Mouse (Mus musculus): ENCODE measurements at regions not wholly inside any gene's neighbourhood (a gene's known extent, or its start where the extent isn't known, plus 50 kb on each side); places are given as distances from the start of the nearest gene placed in this dataset.

DNA sequence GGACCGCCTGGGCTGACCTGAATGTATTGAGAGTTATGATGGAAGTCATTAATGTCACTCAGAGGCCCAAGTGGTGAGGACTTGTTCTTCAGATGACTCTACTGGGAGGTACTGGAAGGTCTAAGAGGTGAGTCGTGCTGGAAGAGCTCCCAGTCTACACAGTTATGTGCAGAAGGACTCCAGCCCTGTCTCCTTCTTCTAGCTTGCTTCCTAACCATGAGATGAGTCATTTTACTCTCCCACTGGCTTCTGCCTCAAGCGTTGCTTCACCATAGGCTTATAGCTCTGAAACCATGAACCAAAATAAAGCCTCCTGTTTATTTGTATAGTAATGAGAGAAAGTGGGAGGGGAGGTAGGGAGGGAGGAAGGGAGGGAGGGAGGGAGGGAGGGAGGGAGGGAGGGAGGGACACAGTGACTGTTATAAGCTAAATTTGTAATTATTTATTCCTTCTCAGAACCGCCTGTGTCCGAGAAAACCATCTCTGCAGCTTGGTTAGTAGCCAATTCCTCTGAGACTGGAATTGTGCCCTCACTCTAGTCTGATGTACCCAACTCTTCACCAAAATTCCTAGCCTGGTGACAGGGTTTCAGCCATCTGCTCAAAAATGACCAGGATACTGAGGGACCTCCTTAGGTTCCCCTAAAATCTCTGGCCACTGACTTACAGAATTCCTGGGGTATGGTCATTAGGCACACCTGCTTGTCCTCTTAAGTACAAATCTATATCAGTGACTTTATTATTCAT, 211.6 kb upstream of the Atp2b1 start:
- H3K9ac ChIP-seq: no peak overlapping the region
- no peak for TF ChIP-seq CTCF (IDR thresholded peaks at IDR 0.05; ENCODE audit: low read depth)
- no peaks in the 10 kb centered on the region for H3K4me1 ChIP-seq (ENCODE audit: insufficient read depth)
- no peak for ATAC-seq (ENCODE audit: insufficient read depth)
- no peak overlapping the region for H3K4me3 ChIP-seq (ENCODE audit: low read depth, low read length)
- WGBS: 75% methylated on average over 5 of the region's 5 CpGs
- no peaks in the 10 kb centered on the region for H3K36me3 ChIP-seq (ENCODE audit: insufficient read depth)
- H3K27me3 ChIP-seq (ENCODE audit: insufficient read depth, low read length): no peaks in the 10 kb centered on the region
- no peak overlapping the region for H3K27ac ChIP-seq (ENCODE audit: low read depth)
- no peak overlapping the region for H3K4me2 ChIP-seq
- H3K9me3 ChIP-seq (ENCODE audit: low read depth, low read length): no peaks in the 10 kb centered on the region
- DNase-seq: no peak

DNA sequence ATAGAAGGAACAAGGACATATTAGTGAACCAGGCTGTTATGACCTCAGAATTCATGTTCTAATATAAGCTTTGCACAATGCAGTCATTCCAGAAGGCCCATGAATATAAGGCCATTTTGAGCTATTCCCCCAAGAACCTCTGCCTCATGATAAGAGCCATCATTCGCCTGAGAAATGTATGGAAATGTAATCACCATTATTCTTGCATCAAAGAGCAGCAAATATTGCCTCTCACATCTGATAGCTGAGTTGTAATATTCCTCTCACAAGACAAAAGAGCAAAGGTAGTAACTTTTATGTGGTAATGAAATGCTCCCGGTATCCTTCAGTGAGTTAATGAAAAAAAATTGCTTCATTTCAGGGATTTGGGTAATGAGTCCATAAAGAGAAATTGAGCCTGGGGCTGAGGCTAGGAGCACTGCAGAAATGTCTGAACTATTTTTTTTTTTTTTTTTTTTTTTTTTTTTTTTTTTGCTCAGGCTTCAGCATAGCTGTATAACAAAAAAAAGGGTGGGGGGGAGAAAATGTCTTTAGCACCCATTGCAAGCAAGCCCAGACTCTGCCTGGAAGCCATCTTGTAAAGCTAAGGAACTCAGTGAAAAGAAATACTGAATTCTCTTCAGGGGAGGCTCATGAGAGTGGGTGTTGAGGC, 210.4 kb upstream of the Atp2b1 start:
- Histone ChIP-seq H3K4me3 (ENCODE audit: low read depth, low read length) (no peak overlapping the region), H3K9ac (no peak overlapping the region), H3K27me3 (ENCODE audit: insufficient read depth, low read length) (no peaks in the 10 kb centered on the region), H3K27ac (ENCODE audit: low read depth) (no peak overlapping the region), H3K9me3 (ENCODE audit: low read depth, low read length) (no peaks in the 10 kb centered on the region), H3K4me2 (no peak overlapping the region), H3K36me3 (ENCODE audit: insufficient read depth) (no peaks in the 10 kb centered on the region), H3K4me1 (ENCODE audit: insufficient read depth) (no peaks in the 10 kb centered on the region)
- TF ChIP-seq CTCF (IDR thresholded peaks at IDR 0.05; ENCODE audit: low read depth): no peak
- DNase-seq (no peak), ATAC-seq (ENCODE audit: insufficient read depth) (no peak)
- WGBS: 83% methylated on average over 2 of the region's 2 CpGs

DNA sequence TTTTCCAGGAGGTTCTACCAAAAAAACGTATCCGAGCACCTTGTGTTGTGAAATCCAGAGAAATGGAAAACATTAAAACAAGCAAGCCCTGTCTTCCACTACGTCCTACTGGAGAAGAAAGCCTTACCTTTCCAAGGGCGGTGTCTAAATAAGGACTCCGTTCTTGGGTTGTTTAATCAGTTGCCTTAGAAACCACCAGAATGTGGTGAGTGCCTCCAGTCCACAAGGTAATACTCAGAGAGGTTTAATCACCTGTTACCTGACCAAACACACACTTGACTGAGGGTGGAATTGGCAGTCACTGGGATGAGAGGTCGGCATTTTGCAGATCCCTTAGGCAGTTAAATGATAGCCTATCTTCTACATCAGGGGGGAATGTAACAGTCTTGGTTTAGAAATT, 209.6 kb upstream of the Atp2b1 start:
- Histone ChIP-seq H3K9ac (no peak overlapping the region), H3K27ac (ENCODE audit: low read depth) (0 out of 2 replicates have a peak overlapping the region, but pooled peaks have one; percentile 1), H3K4me3 (ENCODE audit: low read depth, low read length) (no peak overlapping the region), H3K36me3 (ENCODE audit: insufficient read depth) (no peaks in the 10 kb centered on the region), H3K4me2 (no peak overlapping the region; the same call in 1 of the 2 replicates), H3K27me3 (ENCODE audit: insufficient read depth, low read length) (no peaks in the 10 kb centered on the region), H3K4me1 (ENCODE audit: insufficient read depth) (no peaks in the 10 kb centered on the region), H3K9me3 (ENCODE audit: low read depth, low read length) (no peaks in the 10 kb centered on the region)
- ATAC-seq (ENCODE audit: insufficient read depth): peak; percentile 90
- no peak for TF ChIP-seq CTCF (IDR thresholded peaks at IDR 0.05; ENCODE audit: low read depth)
- DNase-seq: peak; percentile 61
- 68% methylated on average over 6 of the region's 6 CpGs for WGBS

DNA sequence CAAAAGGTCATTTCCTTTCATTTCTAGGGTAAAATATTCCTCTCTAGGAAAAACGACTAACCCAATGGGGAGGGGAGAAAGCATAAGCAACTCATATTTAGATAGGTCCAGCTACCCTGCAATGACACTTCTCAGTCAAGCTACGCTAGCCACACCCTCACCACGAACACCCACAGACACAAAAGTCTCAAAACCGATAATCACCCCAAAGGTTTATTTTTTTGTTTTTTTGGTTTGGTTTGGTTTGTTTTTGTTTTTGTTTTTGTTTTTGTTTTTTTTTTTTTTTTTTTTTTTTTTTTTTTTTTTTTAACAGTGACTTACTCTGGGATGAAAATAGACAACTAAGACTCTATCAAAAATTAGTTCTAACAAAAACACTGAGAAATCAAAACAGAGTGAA, 196.3 kb upstream of the Atp2b1 start:
- no peaks in the 10 kb centered on the region for H3K36me3 ChIP-seq (ENCODE audit: insufficient read depth)
- no peak overlapping the region for H3K27ac ChIP-seq (ENCODE audit: low read depth)
- H3K9me3 ChIP-seq (ENCODE audit: low read depth, low read length): no peaks in the 10 kb centered on the region
- H3K9ac ChIP-seq: no peak overlapping the region
- no peak overlapping the region for H3K4me3 ChIP-seq (ENCODE audit: low read depth, low read length)
- WGBS: 84% methylated on average over 4 of the region's 4 CpGs
- ATAC-seq (ENCODE audit: insufficient read depth) (no peak), DNase-seq (no peak)
- H3K4me1 ChIP-seq (ENCODE audit: insufficient read depth): no peaks in the 10 kb centered on the region
- H3K4me2 ChIP-seq: no peak overlapping the region
- H3K27me3 ChIP-seq (ENCODE audit: insufficient read depth, low read length): no peaks in the 10 kb centered on the region
- TF ChIP-seq CTCF (IDR thresholded peaks at IDR 0.05; ENCODE audit: low read depth): no peak

DNA sequence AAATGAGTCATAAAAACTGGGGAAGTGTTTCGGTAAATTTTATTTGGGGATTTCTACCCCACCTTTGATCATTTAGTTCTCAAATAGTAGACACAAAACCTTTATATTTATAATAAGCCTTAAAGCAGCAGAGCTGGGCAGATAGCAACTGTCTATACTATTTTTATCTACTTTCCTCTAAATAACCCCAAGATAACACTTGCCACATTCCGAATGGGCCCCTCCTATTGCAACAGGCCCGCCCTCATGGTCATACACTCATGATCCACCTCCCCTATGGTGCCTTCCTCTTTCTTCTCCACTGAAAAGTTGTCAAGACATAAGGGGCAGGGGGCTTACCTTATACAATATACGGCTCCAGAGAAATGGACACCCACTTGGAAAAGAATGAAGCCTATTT, 195.5 kb upstream of the Atp2b1 start:
- no peak overlapping the region for H3K4me3 ChIP-seq (ENCODE audit: low read depth, low read length)
- DNase-seq: no peak
- 81% methylated on average over 4 of the region's 4 CpGs for WGBS
- TF ChIP-seq CTCF (IDR thresholded peaks at IDR 0.05; ENCODE audit: low read depth): no peak
- H3K36me3 ChIP-seq (ENCODE audit: insufficient read depth): no peaks in the 10 kb centered on the region
- H3K4me2 ChIP-seq: no peak overlapping the region
- no peak overlapping the region for H3K9ac ChIP-seq
- H3K9me3 ChIP-seq (ENCODE audit: low read depth, low read length): no peaks in the 10 kb centered on the region
- H3K4me1 ChIP-seq (ENCODE audit: insufficient read depth): no peaks in the 10 kb centered on the region
- H3K27me3 ChIP-seq (ENCODE audit: insufficient read depth, low read length): no peaks in the 10 kb centered on the region
- H3K27ac ChIP-seq (ENCODE audit: low read depth): no peak overlapping the region
- ATAC-seq (ENCODE audit: insufficient read depth): no peak

DNA sequence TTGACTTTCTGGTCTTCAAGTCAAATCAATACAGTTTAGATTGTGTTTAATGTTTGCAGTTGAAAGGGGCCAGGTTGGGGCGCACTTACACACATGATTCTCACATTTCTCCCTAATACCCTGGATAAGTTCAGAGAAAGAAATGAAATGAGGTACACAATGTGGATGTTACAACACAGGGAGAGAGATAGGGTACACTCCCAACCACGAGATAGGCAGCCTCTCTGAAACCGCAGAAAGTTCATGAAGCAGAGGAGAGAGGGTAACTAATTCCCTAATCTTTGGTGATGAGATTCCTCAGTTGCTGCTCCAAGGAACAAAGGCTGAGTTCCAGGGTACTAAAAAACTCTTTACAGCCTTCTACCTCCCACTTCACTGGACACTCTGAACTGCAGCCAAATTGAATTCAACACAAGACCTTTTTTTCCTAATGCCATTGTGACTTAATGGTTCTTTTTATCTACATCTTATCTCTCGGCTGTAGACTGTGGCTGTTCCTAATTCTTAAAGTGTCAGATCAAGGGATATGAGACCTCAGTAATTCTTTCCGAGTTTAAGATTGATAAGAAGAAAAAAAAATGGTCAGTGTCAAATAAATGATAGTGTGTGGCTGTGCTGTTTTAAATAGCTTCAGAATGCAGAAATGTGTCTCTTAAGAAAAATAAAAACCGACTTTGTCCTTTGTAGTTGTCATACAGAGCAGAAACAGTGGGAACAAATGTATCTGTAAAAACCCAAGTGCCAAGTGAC, 193.8 kb upstream of the Atp2b1 start:
- Histone ChIP-seq H3K9me3 (ENCODE audit: low read depth, low read length) (no peaks in the 10 kb centered on the region), H3K4me1 (ENCODE audit: insufficient read depth) (no peaks in the 10 kb centered on the region), H3K36me3 (ENCODE audit: insufficient read depth) (no peaks in the 10 kb centered on the region), H3K27me3 (ENCODE audit: insufficient read depth, low read length) (no peaks in the 10 kb centered on the region), H3K9ac (no peak overlapping the region), H3K4me2 (no peak overlapping the region), H3K4me3 (ENCODE audit: low read depth, low read length) (no peak overlapping the region), H3K27ac (ENCODE audit: low read depth) (no peak overlapping the region)
- WGBS: 20% methylated on average over 6 of the region's 6 CpGs
- peak; percentile 62 for DNase-seq
- ATAC-seq (ENCODE audit: insufficient read depth): peak; percentile 49
- TF ChIP-seq CTCF (IDR thresholded peaks at IDR 0.05; ENCODE audit: low read depth): no peak

DNA sequence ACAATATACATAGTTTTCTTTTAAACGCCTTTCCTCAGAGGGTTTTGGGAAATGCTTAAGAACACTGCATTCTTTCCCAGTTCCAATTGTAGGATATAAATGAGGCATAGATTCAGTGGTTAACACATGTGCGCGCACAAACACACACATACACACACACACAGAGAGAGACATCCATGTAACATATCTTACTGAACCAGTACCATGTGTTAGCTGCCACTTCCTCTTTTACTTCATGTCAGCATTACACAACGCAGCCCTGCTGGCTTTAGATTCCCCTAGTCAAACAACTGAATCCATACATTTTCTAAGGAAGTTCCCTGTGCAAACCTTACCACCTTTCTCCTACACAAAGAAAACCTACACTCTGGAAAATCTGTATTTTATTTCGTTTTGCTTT, 189.1 kb upstream of the Atp2b1 start:
- 81% methylated on average over 5 of the region's 5 CpGs for WGBS
- DNase-seq (no peak), ATAC-seq (ENCODE audit: insufficient read depth) (no peak)
- Histone ChIP-seq H3K27me3 (ENCODE audit: insufficient read depth, low read length) (no peaks in the 10 kb centered on the region), H3K4me3 (ENCODE audit: low read depth, low read length) (no peak overlapping the region), H3K4me1 (ENCODE audit: insufficient read depth) (no peaks in the 10 kb centered on the region), H3K9ac (no peak overlapping the region), H3K36me3 (ENCODE audit: insufficient read depth) (no peaks in the 10 kb centered on the region), H3K27ac (ENCODE audit: low read depth) (no peak overlapping the region), H3K9me3 (ENCODE audit: low read depth, low read length) (no peaks in the 10 kb centered on the region), H3K4me2 (no peak overlapping the region)
- no peak for TF ChIP-seq CTCF (IDR thresholded peaks at IDR 0.05; ENCODE audit: low read depth)
